Mouse (Mus musculus): ENCODE results near the gene Smarcd2.
"Not testable (repeated sequence)": the region's sequence is repeated elsewhere in the genome, so short reads cannot be mapped to it uniquely, and the experiment has no call there.

Smarcd2 gene

DNA sequence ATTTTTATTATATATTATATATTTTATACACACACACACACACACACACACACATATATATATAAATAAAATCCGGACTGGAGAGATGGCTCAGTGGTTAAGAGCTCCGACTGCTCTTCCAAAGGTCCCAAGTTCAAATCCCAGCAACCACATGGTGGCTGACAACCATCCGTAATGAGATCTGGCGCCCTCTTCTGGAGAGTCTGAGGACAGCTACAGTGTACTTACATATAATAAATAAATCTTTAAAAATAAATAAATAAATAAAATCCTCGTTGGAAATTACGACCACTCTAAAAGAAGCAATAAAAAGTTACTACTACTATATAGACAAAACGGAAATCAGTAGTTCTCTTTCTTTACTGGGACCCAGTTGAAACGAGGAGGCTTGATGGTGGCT is 38.8 kb downstream of the Smarcd2 start:
- DNase-seq (ENCODE audit: low spot score) = not testable (repeated sequence)

- no peak for DNase-seq (ENCODE audit: low spot score)
Measured at GRCm38 (mm10) chr11:106220603-106221002, 52.2 kb downstream of the Smarcd2 start.

DNA sequence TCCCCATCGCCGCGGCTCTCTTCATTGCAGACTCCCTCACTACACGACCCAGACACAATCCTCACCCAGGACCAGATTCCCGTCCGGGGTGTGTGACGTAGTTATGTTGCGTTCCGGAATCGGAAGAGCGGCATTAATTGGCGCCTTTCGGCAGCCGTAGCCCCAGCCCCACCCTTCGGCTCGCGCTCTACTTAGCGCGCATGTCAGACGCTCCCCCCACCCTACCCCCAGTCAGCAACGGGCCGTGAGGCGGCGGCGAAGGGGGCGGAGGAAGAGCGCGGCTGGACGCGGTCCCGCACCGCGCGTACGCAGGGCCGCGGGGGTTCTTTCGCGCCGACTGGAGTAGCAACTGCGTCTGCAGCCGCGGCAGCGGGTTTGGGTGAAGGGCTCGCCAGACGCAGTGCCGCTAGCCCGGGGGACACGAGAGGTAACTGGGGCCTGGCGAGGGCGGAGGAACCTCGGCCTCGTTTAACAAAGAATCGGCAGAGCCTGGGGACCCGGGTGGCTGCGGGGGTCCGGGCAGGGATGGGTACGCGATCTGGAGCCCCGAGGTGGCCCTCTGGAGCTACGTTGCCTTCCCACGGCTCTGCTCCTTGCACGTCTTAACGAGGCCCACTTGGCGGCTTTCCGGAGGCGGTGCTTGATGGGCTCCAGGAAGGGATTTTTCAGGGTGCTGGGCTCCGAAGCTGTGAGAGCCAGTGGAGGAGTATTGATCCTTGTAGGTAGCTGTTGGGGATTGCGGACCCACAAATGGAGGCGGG is 55.9 kb downstream of the Smarcd2 start, which contains the start of gene Ddx42:
Ddx42 (plus strand) TSS at position 197 of the 761 bp plus-strand sequence.
- DNase-seq (ENCODE audit: low spot score) = peak; percentile 95

DNA sequence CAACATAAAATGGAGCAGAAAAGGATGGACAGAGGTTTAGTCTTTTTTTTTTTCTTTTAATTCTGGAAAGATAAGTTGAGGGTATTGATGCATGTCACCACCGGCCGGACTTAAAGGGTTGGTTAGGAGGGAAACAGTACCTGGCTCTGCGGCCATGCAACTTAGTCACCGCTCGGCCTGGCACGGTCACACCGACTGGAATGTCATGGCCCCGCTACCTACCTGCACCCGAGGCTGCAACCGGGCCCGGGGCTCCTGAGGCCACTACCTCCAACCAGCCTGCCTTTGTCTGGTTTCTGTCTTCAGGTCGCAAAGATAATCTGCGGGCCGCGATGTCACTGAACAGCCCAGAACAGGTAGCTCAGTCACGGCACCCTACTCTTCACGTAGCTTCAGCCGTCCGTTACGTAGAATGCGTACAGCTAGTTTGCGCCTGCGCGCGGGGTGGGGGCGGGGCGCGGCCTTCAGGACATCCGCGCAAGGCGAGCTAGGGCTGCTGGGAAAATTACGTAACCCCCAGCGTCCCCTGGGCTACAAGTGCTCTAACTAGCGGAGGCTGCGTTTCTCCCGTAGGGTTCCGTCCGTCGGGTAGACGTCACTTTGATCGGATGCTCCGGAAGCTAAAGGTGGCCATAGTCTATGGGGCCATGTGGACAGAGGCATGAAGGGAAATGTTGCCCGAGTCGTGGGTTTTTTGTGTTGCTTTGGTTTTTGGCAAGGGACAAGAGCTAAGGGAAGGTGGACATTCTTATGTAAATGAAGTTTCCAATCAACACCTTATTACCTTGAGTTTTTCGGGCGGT is 56.6 kb downstream of the Smarcd2 start, which contains the start of gene Ccdc47:
Ccdc47 (minus strand) TSS at position 418 of the 803 bp plus-strand sequence.
- DNase-seq (ENCODE audit: low spot score) = peak; percentile 98

DNA sequence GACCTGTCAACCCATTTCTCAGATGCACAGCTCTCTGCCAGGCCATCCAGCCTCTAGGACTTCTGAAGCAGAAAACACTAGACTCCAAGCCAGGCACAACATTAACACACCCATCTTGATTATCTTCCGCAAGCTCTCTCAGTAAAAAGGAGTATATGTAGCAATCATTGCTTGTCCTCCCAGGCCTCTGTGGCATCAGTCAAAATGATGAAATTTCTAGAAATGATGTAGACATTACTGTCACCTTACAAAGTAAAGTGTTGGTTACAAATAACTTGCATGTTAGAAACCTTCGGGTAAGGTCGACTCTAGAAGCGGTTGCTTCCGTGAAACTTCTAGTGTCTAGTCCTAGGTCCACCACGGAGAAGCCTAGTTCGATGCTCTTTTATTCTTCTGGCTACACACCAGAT is 57.3 kb downstream of the Smarcd2 start:
- DNase-seq (ENCODE audit: low spot score) = peak; percentile 62

DNA sequence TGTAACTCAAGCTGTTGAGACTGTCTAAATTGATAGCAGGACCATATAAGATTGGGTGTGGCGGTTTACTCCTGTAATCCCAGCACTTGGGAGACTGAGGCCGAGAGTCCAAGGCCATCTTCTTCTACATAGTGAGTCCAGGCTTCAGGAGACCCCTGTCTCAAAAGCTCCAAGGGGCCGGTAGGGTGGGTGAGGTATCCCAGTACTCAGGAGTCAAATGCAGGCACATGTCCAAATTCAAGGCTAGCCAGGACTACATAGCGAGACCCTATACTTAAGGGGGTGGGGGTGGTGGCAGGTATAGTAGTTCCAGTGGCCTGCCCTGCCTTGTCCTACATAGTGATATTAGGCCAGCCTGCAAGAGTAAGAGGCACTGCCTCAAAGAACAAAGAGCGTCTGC is 57.9 kb downstream of the Smarcd2 start:
- no peak for DNase-seq (ENCODE audit: low spot score)
